Mouse (Mus musculus): ENCODE results near the gene Gpr160.

DNA sequence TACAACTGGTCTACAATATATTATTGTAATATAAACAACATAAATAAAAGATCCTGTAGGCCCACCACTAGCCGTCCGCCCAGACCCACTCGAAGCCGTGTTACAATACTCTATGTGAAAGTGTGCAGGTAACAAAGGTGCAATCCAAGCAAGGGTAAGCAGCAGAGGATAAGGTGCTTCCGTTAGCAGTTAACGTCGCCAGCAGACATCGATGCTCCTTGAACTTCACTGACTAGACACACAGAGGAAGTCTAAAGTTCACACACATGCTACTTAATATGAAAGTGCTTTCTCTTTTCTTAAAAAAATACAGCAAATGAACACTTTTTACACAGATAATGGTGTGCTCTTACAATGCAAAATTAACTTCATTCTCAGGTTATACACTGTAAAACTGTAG is 43.7 kb downstream of the Gpr160 start:
- TF ChIP-seq GATA1 (IDR thresholded peaks at IDR 0.05; ENCODE audit: borderline replicate concordance, low read length) (no peak), FLI1 (IDR thresholded peaks at IDR 0.05; ENCODE audit: low read length) (no peak)
